ENCODE assay signal across 24 mouse cellular contexts in the genomic region with DNA sequence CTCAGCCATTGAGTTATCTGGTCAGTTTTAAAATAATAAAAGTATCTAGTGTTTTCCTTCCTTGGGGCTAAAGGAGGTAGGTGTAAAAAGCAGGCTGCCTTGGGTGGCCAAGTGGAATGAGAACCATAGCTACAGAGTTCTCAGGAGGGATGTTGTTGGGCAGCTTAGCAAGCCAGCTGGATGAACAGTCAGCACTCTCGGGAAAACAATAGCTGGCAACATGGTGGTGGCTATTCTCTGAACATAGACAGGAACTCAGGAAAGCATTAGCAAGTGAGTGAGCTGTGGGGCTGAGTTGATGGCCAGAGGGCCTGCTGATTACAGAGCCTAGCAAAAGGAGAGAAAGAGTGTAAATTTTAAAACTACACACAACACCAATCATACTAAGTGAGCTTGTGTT. TPM values are rescaled to one million over a fixed set of nuclear protein-coding genes. Genes with fewer than 3 reads are reported as not detected.
DNase-seq lines count a peak whose midpoint lies in the region; ATAC-seq and TF ChIP-seq lines count a peak whose summit lies in the region.
"Had no signal": no experiment of that assay in that cellular context is flagged by ENCODE, and none has a peak within 500 bp of the region (broad histone marks: within the 10 kb centered on the region; RNA-seq: fewer than 3 reads in every experiment).

No protein-coding gene starts in this region.

- intact Hi-C loops in gastrocnemius, adult 2 months (cut with DNase I): no loop called here
- intact Hi-C loops in heart, postnatal 14 days (cut with DNase I): no loop called here

- no peak for ATAC-seq in granulocyte monocyte progenitor cell, adult 5-6 weeks (replicated peaks; ENCODE audit: poor library complexity, severe bottlenecking)
- ATAC-seq: activated CD4-positive, CD25-positive, alpha-beta regulatory T cell, adult 4 months; CD4-positive, CD25-positive, alpha-beta regulatory T cell, adult 4 months; forebrain, embryonic 13.5 days; forebrain, embryonic 15.5 days; forebrain, postnatal 0 days; Patski had no signal

- no peak for DNase-seq in gastrocnemius, adult 2 months
- DNase-seq in gastrocnemius, adult 18-20 months (ENCODE audit: low spot score): no peak
- peak; percentile 24 to 53 for DNase-seq in heart, adult 18-20 months
- DNase-seq in heart, postnatal 14 days: no peak
- peak; percentile 17 for DNase-seq in adipocyte (ENCODE audit: low spot score)
- DNase-seq: adrenal gland, adult 2 months; adrenal gland, postnatal 10 days; adrenal gland, postnatal 25 days; B cell, adult 2 months; cerebellum, adult 11-12 months; cerebellum, adult 2 months; cerebellum, adult 9-10 months; cerebellum, postnatal 10 days; cerebellum, postnatal 25 days; forebrain, postnatal 0 days had no signal

- H3K27ac ChIP-seq in gastrocnemius, adult 2 months: peak overlapping the region; percentile 66
- H3K27ac ChIP-seq: embryonic facial prominence, embryonic 10.5 days; embryonic facial prominence, embryonic 12.5 days; forebrain, embryonic 13.5 days; forebrain, embryonic 15.5 days had no signal

- no peak for TF ChIP-seq CTCF in gastrocnemius, adult 2 months (IDR thresholded peaks at IDR 0.05)

- no peak overlapping the region for H3K4me3 ChIP-seq in gastrocnemius, adult 2 months
- H3K4me3 ChIP-seq: embryonic facial prominence, embryonic 10.5 days; embryonic facial prominence, embryonic 12.5 days; forebrain, embryonic 13.5 days; forebrain, embryonic 15.5 days had no signal

RNA-seq across cellular contexts. Expression of a gene that starts 27.8 kb away (rescaled TPM):
- under 1 TPM in 1 of 2 experiments, not detected in 1; 0.17 TPM for total RNA-seq in gastrocnemius, adult 2 months (2021)
- not detected for total RNA-seq in gastrocnemius, adult 18-20 months (2021)
- 1 to 10 TPM in 1 of 2 experiments, under 1 TPM in 1; 0.52 to 1.3 TPM for total RNA-seq in heart, adult 18-20 months (2021)
- under 1 TPM; 0.26 to 0.59 TPM for total RNA-seq in heart, postnatal 14 days (2021)
- total RNA-seq in granulocyte monocyte progenitor cell, adult 5-6 weeks (2014; fragmentation: Nextera tagmentation): not detected in 2 replicates
- not detected in 2 replicates for total RNA-seq in granulocyte monocyte progenitor cell, adult 5-6 weeks (2017)
- total RNA-seq: adrenal gland, postnatal 25 days; adrenal gland, postnatal 4 days; forebrain, postnatal 0 days had no signal

RNA-seq across cellular contexts. Expression of a gene that starts 45.9 kb away (rescaled TPM):
- total RNA-seq in gastrocnemius, adult 2 months (2021): 100 to 1,000 TPM; 237 to 443 TPM
- total RNA-seq in gastrocnemius, adult 18-20 months (2021): 100 to 1,000 TPM; 250 to 344 TPM
- total RNA-seq in heart, adult 18-20 months (2021): 1,000 to 10,000 TPM; 1,692 to 1,930 TPM
- 1,000 to 10,000 TPM; 1,593 to 1,754 TPM for total RNA-seq in heart, postnatal 14 days (2021)
- total RNA-seq in granulocyte monocyte progenitor cell, adult 5-6 weeks (2014; fragmentation: Nextera tagmentation): not detected in 2 replicates
- not detected in 2 replicates for total RNA-seq in granulocyte monocyte progenitor cell, adult 5-6 weeks (2017)

Comparison
In these comparisons a context has a peak if more than half of its experiments do, and no peak if none do; other contexts are left out.
1. DNase-seq: peak in heart, adult 18-20 months (2 of 2) and adipocyte (single experiment); none in gastrocnemius, adult 2 months (single experiment), gastrocnemius, adult 18-20 months (single experiment) and heart, postnatal 14 days (0 of 2).
2. RNA of a gene that starts 45.9 kb away (total RNA-seq): 1,692 to 1,930 TPM in heart, adult 18-20 months, 1,593 to 1,754 TPM in heart, postnatal 14 days, 237 to 443 TPM in gastrocnemius, adult 2 months and 250 to 344 TPM in gastrocnemius, adult 18-20 months; not detected in granulocyte monocyte progenitor cell, adult 5-6 weeks; every median in the first group is over 100 times any median in the second.